Mouse (Mus musculus): ENCODE data around the gene Rara. TPM values are rescaled to one million over a fixed set of nuclear protein-coding genes. Genes with fewer than 3 reads are reported as not detected.

Gene Rara
- polyA plus RNA-seq, 1 experiment: not detected

DNA sequence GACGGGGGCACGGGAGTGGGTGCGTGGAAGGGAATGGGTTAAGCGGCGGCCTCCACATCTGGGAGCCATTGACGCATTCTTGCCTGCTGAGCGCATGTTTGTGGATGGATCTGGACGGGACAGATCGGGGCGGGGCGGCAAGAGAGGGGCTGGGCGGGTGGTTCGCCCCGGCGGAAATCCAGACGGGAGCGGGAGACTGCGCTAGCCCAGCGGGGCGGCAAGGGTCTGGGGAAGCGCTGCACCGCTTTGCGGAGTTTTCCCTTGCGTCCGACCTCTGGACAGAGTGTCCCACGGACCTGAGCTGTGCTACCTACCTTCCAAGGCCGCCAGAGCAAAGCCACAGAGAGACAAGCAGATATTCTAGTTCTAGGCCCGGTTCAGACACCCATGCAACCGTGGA, 8.6 kb downstream of the Rara start:
- peaks cover 65% of the 10 kb centered on the region for H3K4me1 ChIP-seq (ENCODE audit: control insufficient read depth, insufficient read depth, low read length)
- H3K4me3 ChIP-seq (ENCODE audit: insufficient read depth, low read depth, low read length): no peak overlapping the region
- 43% methylated on average over 29 of the region's 29 CpGs for WGBS
- no peak overlapping the region for H3K27ac ChIP-seq (ENCODE audit: insufficient read depth, low read depth, low read length)
- no peak for TF ChIP-seq CTCF (IDR thresholded peaks at IDR 0.05; ENCODE audit: insufficient read depth, low read depth, low read length)
- no peak for TF ChIP-seq POLR2A (IDR thresholded peaks at IDR 0.05; ENCODE audit: insufficient read depth, low read depth, low read length)

DNA sequence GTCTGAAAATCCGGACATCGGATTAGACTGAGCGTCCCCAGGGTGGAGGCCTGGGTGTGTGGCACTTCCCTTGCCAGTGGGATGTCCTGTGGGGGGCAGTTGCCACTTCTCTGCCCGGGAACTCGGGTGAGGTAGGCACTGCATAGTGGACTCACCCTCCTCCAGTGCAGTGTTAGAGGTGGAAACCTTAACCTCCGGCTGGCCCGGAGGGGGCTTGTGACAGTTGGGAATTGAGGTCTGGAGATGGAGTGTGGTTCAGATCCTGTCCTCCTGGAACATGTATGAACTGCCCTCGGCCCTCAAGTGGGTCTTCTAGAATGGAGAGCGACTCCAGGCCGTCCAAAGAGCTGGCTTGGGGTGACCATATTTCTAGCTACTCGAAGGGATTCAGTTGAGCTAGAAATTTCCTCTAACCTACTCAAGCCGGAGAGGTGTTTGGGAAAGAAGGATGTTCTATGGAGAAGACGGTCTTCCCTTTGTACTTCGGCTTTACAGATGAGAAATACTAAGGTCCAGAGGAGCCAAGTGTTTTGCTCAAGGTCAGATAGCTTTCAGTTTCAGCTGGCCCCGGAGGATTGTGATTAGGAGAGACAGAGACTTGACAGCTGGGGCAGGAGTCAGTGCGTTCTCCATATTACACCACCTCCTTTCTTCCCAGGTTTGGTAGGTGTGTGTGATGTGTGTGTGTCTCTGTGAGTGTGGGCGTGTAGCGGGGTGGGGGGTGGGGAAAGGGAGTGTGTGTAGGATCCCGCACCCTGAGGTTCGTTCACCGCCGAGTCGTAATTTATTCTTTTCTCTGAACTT, 9.2 kb downstream of the Rara start:
- Histone ChIP-seq H3K27ac (ENCODE audit: insufficient read depth, low read depth, low read length) (peak overlapping the region; percentile 25), H3K4me3 (ENCODE audit: insufficient read depth, low read depth, low read length) (peak overlapping the region; percentile 62), H3K4me1 (ENCODE audit: control insufficient read depth, insufficient read depth, low read length) (peaks cover 65% of the 10 kb centered on the region)
- WGBS: 22% methylated on average over 23 of the region's 23 CpGs
- no peak for TF ChIP-seq CTCF (IDR thresholded peaks at IDR 0.05; ENCODE audit: insufficient read depth, low read depth, low read length)
- no peak for TF ChIP-seq POLR2A (IDR thresholded peaks at IDR 0.05; ENCODE audit: insufficient read depth, low read depth, low read length)

- Histone ChIP-seq H3K27ac (ENCODE audit: insufficient read depth, low read depth, low read length) (peak overlapping the region; percentile 43; the same call in 1 of the 2 replicates), H3K4me1 (ENCODE audit: control insufficient read depth, insufficient read depth, low read length) (peaks cover 69% of the 10 kb centered on the region), H3K4me3 (ENCODE audit: insufficient read depth, low read depth, low read length) (peak overlapping the region; percentile 62)
- TF ChIP-seq CTCF (IDR thresholded peaks at IDR 0.05; ENCODE audit: insufficient read depth, low read depth, low read length) (no peak), POLR2A (IDR thresholded peaks at IDR 0.05; ENCODE audit: insufficient read depth, low read depth, low read length) (0 out of 2 replicates have a peak, but pooled peaks have one; percentile 31)
- under 1% methylated on average over 37 of the region's 38 CpGs for WGBS
These were observed 9.8 kb downstream of the Rara start for GRCm38 (mm10) chr11:98937410-98937913.

- 2% methylated on average over 39 of the region's 39 CpGs for WGBS
- Histone ChIP-seq H3K27ac (ENCODE audit: insufficient read depth, low read depth, low read length) (peak overlapping the region; percentile 43; the same call in 1 of the 2 replicates), H3K4me3 (ENCODE audit: insufficient read depth, low read depth, low read length) (peak overlapping the region; percentile 62), H3K4me1 (ENCODE audit: control insufficient read depth, insufficient read depth, low read length) (peaks cover 69% of the 10 kb centered on the region)
- TF ChIP-seq CTCF (IDR thresholded peaks at IDR 0.05; ENCODE audit: insufficient read depth, low read depth, low read length) (no peak), POLR2A (IDR thresholded peaks at IDR 0.05; ENCODE audit: insufficient read depth, low read depth, low read length) (no peak)
These were observed 10.5 kb downstream of the Rara start for GRCm38 (mm10) chr11:98937914-98938694.

- WGBS: 56% methylated on average over 7 of the region's 7 CpGs
- H3K27ac ChIP-seq (ENCODE audit: insufficient read depth, low read depth, low read length): no peak overlapping the region
- 0 out of 2 replicates have a peak overlapping the region, but pooled peaks have one; percentile 62 for H3K4me3 ChIP-seq (ENCODE audit: insufficient read depth, low read depth, low read length)
- no peak for TF ChIP-seq POLR2A (IDR thresholded peaks at IDR 0.05; ENCODE audit: insufficient read depth, low read depth, low read length)
- no peak for TF ChIP-seq CTCF (IDR thresholded peaks at IDR 0.05; ENCODE audit: insufficient read depth, low read depth, low read length)
- peaks cover 70% of the 10 kb centered on the region for H3K4me1 ChIP-seq (ENCODE audit: control insufficient read depth, insufficient read depth, low read length)
These were observed 11.1 kb downstream of the Rara start for GRCm38 (mm10) chr11:98938701-98939083.

DNA sequence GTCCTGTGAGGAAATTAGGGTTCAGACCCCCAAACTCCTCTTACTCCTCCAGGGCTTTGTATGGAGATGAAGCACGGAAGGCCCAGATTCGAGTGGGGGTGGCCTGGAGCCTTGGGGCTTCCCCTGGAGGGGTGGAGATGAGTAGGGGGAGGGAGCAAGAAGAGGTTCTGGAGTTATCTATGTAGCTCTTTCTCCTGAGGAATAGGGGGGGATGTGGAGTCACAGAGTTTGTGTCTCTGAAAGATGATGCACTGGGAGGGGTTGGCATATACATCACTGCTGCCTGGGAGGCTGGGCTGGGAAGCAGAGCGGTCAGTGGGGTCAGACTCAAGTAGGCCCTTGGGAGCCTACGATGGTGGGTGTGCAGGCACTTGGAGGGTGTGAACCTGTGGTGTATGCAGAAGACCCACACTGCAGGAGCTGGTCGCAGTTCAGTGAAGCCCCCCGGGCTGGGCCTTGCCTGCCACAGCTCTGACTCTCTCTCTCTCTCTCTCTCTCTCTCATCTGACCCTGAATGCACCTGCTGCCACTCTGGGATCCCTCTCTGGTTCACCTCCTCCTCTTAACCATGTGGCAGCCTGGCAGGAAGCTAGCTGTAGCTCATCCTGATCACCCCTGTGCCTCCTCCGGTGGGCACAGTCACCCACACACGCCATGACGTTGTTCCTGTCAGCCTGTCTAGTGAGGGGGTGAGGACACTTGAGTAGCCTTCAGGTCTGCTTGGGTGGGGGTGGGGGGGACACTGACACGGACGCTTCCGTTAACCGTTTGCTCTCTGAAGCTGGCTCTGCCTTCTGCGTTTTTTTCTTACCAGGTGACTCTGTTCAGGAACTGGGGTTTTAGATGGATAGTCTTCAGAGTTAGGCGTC, 11.7 kb downstream of the Rara start:
- 65% methylated on average over 15 of the region's 15 CpGs for WGBS
- Histone ChIP-seq H3K4me1 (ENCODE audit: control insufficient read depth, insufficient read depth, low read length) (peaks cover 77% of the 10 kb centered on the region), H3K4me3 (ENCODE audit: insufficient read depth, low read depth, low read length) (no peak overlapping the region), H3K27ac (ENCODE audit: insufficient read depth, low read depth, low read length) (no peak overlapping the region)
- TF ChIP-seq POLR2A (IDR thresholded peaks at IDR 0.05; ENCODE audit: insufficient read depth, low read depth, low read length) (no peak), CTCF (IDR thresholded peaks at IDR 0.05; ENCODE audit: insufficient read depth, low read depth, low read length) (no peak)

DNA sequence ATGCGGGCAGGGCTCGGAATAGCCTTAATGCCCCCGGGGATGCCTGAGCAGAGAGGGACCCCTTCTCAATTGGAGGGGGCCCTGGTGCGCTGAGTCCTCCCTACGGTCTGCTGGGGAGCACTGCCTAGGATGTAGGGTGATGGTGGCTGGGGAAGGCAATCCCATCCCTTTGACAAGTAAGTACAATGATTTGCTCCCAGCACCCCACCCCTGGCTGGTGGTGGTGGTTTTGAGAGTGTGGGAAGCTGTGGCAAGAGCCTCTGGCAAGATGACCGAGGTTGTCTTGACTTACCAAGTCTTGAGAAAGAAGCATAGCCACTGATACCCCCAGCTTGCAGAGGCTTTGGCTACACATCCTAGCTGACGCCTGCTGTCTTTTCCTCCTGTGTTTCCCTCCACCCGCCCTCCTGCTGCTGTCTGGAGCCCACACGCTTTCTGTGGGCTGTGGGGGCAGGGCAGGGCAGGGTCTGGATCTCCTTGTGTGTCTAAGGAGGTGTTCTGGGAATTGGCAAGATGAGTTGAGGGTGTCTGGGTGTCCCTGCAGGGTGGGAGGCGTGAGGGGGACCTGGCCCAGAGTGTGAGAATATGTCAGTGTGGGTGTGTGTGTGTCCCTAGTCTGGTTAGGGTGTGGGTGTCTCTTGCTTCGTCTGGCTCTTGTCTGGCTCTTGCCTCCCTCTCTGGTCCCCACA, 12.5 kb downstream of the Rara start:
- WGBS: 52% methylated on average over 11 of the region's 11 CpGs
- H3K27ac ChIP-seq (ENCODE audit: insufficient read depth, low read depth, low read length): no peak overlapping the region
- TF ChIP-seq POLR2A (IDR thresholded peaks at IDR 0.05; ENCODE audit: insufficient read depth, low read depth, low read length) (no peak), CTCF (IDR thresholded peaks at IDR 0.05; ENCODE audit: insufficient read depth, low read depth, low read length) (no peak)
- no peak overlapping the region for H3K4me3 ChIP-seq (ENCODE audit: insufficient read depth, low read depth, low read length)
- peaks cover 83% of the 10 kb centered on the region for H3K4me1 ChIP-seq (ENCODE audit: control insufficient read depth, insufficient read depth, low read length)

DNA sequence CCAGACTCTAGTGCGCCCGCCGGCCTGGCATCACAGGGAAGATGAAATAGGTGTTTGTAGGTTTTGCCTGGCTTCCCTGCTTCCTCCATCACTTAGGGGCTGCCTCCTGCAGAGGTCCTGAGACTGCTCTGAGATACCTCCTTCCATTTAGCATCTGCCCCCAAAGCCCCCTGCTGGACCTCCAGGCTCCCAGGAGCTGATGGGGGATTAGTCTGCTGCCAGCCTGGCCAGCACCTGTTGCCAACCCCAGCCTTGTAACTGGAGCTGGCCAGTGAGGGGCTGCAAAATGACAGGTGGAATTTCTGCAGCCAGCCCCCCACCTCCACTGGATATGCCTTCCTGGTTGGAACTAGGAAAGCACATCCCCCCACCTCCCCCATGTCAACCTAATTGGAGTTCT, 13.2 kb downstream of the Rara start:
- no peak overlapping the region for H3K27ac ChIP-seq (ENCODE audit: insufficient read depth, low read depth, low read length)
- no peak overlapping the region for H3K4me3 ChIP-seq (ENCODE audit: insufficient read depth, low read depth, low read length)
- H3K4me1 ChIP-seq (ENCODE audit: control insufficient read depth, insufficient read depth, low read length): peaks cover 89% of the 10 kb centered on the region
- TF ChIP-seq POLR2A (IDR thresholded peaks at IDR 0.05; ENCODE audit: insufficient read depth, low read depth, low read length) (no peak), CTCF (IDR thresholded peaks at IDR 0.05; ENCODE audit: insufficient read depth, low read depth, low read length) (no peak)
- WGBS: 18% methylated on average over 3 of the region's 3 CpGs
